Mouse (Mus musculus) intestine, embryonic 14.5 days (tissue): Measurements from ENCODE around the gene Pgpep1. TPM values are rescaled to one million over a fixed set of nuclear protein-coding genes. Genes with fewer than 3 reads are reported as not detected.

Experiments
- ATAC-seq: fragments of 200-750 bp; cut with Nextera tagmentation; replicated peaks from 2 replicates; pipeline ENCODE4 v1.8.0; 2017; ENCODE audit warnings: low read depth, moderate number of reproducible peaks, moderate TSS enrichment, moderate library complexity; ENCODE audit not compliant: low FRiP score, low TSS enrichment
- DNase-seq: peaks from one replicate; pipeline ENCODE4 v3.0.0-alpha.2; 2018; ENCODE audit warnings: low spot score
- H3K27ac ChIP-seq: fragments of 300-500 bp; sonication (generic); 2 replicates; pipeline ENCODE4 v1.5.1; 2014; ENCODE audit warnings: low read depth, mild to moderate bottlenecking, control low read depth
- H3K27me3 ChIP-seq: fragments of 300-500 bp; sonication (generic); replicated peaks from 2 replicates; pipeline ENCODE4 v1.6.1; 2014; ENCODE audit warnings: low read length, control low read depth; ENCODE audit not compliant: control insufficient read depth, insufficient read depth
- H3K36me3 ChIP-seq: fragments of 300-500 bp; sonication (generic); 2 replicates; pipeline ENCODE4 v1.6.1; 2014; ENCODE audit warnings: low read length, control low read depth; ENCODE audit not compliant: control insufficient read depth, insufficient read depth
- H3K4me1 ChIP-seq: fragments of 300-500 bp; sonication (generic); replicated peaks from 2 replicates; pipeline ENCODE4 v1.6.1; 2014; ENCODE audit warnings: low read length, control low read depth, mixed read lengths; ENCODE audit not compliant: control insufficient read depth, insufficient read depth
- H3K4me2 ChIP-seq: fragments of 300-500 bp; sonication (generic); 2 replicates; pipeline ENCODE4 v1.6.1; 2014; ENCODE audit warnings: low read length
- H3K4me3 ChIP-seq: fragments of 300-500 bp; sonication (generic); 2 replicates; pipeline ENCODE4 v1.5.1; 2014; ENCODE audit warnings: low read depth, low read length, control low read depth, mixed read lengths
- H3K9ac ChIP-seq: fragments of 300-500 bp; sonication (generic); 2 replicates; pipeline ENCODE4 v1.6.1; 2014; ENCODE audit warnings: mild to moderate bottlenecking, low read length
- H3K9me3 ChIP-seq: fragments of 300-500 bp; sonication (generic); 2 replicates; pipeline ENCODE4 v1.6.1; 2016; ENCODE audit warnings: low read length, control low read depth; ENCODE audit not compliant: control insufficient read depth
- WGBS: fragments of 180-500 bp; shearing (Covaris S2); extraction: QIAGEN DNeasy Blood & Tissue Kit; methylation state at CpG from one replicate; pipeline ENCODE4 v1.1.7; 2014; 5-methylcytosine and 5-hydroxymethylcytosine counted together
- polyA plus RNA-seq: library from polyadenylated mRNA; unstranded; fragments of >200 nt; fragmentation: Nextera tagmentation; extraction: Ambion mirVana; gene quantifications from 2 replicates; pipeline ENCODE4 v1.2.1, GENCODE M21; 2014

The Pgpep1 gene
- polyA plus RNA-seq, 1 experiment from 2014 or later: 65.9 TPM

DNA sequence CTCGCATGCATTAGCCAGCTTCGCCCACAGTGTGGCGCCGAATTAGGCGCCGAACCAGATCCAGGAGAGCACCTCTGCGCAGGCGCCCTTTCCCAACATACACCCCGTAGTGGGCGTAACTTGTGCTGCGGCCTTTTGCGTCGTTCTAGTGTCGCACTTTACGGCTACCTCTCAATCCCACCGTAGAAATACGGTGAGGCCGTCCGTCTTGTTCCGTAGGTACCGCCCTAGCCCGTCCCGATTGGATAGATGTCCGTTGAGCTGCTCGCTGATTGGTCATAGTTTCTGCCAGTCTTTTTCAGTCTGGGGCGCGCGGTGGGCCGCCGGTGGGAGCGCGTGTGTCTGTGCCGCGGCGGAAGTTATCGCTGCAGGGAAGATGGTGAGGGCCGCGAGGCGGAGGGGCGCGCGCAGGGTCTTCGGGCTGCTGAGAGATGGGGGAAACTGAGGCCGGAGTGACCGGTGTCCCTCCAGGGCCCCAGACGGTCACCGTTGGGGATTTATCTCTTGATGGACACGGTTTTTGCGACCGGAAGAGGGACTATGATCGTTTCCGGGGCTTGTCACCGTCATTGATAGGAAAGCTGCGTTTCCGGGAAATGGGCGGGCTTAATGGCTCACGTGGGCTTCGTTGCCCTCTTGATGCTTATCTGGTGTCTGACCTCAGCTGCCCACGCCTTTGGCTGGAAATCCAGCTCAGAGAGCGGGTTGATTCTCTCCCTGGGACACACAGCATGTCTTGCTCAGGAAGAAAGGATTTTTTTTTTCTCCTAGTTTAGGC, 13.1 kb upstream of the Pgpep1 start, which contains the start of gene Lsm4:
Lsm4 (plus strand) TSS at position 170 of the 778 bp plus-strand sequence.
- ATAC-seq (peak; percentile 98), DNase-seq (peak; percentile 100)
- peak within 1 kb of the TSS; percentile 66 for H3K9ac ChIP-seq
- H3K27ac ChIP-seq: peak within 1 kb of the TSS; percentile 93
- peak within 1 kb of the TSS; percentile 53 for H3K4me3 ChIP-seq
- H3K4me1 ChIP-seq: peaks cover 19% of the 10 kb centered on the region
- under 1% methylated on average over 60 of the region's 60 CpGs for WGBS
- peak within 1 kb of the TSS; percentile 73 for H3K4me2 ChIP-seq
- no peaks in the 10 kb centered on the region for H3K27me3 ChIP-seq
- peaks cover 18% of the 10 kb centered on the region for H3K36me3 ChIP-seq
- no peaks in the 10 kb centered on the region for H3K9me3 ChIP-seq

DNA sequence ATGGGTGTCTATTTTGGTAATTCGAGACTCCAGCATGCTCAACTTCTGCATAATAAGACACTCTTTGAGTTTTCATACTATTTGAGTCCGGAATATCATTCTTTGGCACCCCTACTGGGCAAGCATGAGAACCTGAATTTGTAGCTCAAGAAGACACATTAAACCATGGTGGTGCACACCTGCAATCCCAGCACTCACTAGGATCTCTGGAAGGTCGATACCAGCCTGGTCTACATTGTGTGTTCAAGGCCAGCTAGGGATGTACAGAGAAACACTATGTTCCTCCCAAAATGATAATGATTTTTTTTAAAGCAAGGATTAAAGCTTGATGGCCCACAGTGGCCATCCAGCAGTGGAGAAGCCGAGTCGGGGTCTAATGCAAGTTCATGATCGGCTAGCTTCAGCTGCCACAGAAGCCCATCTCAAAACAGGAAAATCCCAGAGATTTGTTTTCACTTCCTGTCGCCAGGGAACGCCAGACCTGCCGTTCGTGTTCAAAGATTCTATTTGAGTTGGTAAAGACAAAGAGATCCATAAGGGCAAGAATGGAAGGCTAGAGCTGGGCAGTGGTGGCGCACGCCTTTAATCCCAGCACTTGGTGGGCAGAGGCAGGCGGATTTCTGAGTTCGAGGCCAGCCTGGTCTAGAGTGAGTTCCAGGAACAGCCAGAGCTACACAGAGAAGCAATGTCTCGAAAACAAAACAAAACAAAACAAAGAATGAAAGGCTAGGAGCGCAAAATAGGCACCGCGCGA, 12.3 kb upstream of the Pgpep1 start:
- WGBS: 38% methylated on average over 19 of the region's 19 CpGs
- H3K9ac ChIP-seq: peak overlapping the region; percentile 53
- no peaks in the 10 kb centered on the region for H3K27me3 ChIP-seq
- peak overlapping the region; percentile 60 for H3K4me2 ChIP-seq
- peaks cover 11% of the 10 kb centered on the region for H3K36me3 ChIP-seq
- DNase-seq: no peak
- H3K4me3 ChIP-seq: peak overlapping the region; percentile 53
- H3K4me1 ChIP-seq: peaks cover 19% of the 10 kb centered on the region
- peak; percentile 39 for ATAC-seq
- peak overlapping the region; percentile 93 for H3K27ac ChIP-seq
- no peaks in the 10 kb centered on the region for H3K9me3 ChIP-seq

GRCm38 (mm10) chr8:70671615-70672324, 11.6 kb upstream of the Pgpep1 start:
- DNase-seq (no peak), ATAC-seq (no peak)
- no peak overlapping the region for H3K4me3 ChIP-seq
- H3K4me2 ChIP-seq: no peak overlapping the region
- no peak overlapping the region for H3K27ac ChIP-seq
- H3K36me3 ChIP-seq: peaks cover 4% of the 10 kb centered on the region; the same call in 1 of the 2 replicates
- H3K9me3 ChIP-seq: no peaks in the 10 kb centered on the region
- peaks cover 19% of the 10 kb centered on the region for H3K4me1 ChIP-seq
- H3K9ac ChIP-seq: no peak overlapping the region
- 71% methylated on average over 10 of the region's 10 CpGs for WGBS
- no peaks in the 10 kb centered on the region for H3K27me3 ChIP-seq

GRCm38 (mm10) chr8:70667071-70667470, 6.9 kb upstream of the Pgpep1 start:
- Histone ChIP-seq H3K4me1 (0 out of 2 replicates have a peak, but pooled peaks cover under 1% of the 10 kb centered on the region), H3K36me3 (no peaks in the 10 kb centered on the region), H3K27me3 (no peaks in the 10 kb centered on the region), H3K9ac (no peak overlapping the region), H3K9me3 (no peaks in the 10 kb centered on the region), H3K27ac (no peak overlapping the region), H3K4me2 (no peak overlapping the region), H3K4me3 (no peak overlapping the region)
- DNase-seq (no peak), ATAC-seq (no peak)
- 73% methylated on average over 5 of the region's 5 CpGs for WGBS

DNA sequence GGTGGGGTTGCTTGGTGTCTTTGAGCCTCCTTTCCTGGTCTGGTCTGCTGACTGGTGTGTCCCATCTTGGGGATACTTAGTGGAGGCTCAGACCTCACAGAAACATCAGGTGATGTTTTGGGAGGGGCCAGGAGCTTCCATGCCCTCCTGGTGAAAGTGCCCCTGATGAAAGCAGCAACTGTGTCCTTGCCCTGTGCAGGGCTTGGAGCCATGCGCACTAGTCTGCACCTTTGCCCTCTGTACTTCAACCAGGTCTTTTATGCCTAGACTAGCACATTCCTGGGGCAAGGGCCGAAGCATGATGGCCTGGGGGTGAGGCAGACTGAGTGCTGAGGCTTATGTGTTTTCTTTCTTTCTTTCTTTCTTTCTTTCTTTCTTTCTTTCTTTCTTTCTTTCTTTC, 5.4 kb upstream of the Pgpep1 start:
- Histone ChIP-seq H3K27ac (no peak overlapping the region), H3K9ac (no peak overlapping the region), H3K4me1 (peaks cover under 1% of the 10 kb centered on the region; the same call in 1 of the 2 replicates), H3K4me2 (no peak overlapping the region), H3K4me3 (no peak overlapping the region), H3K36me3 (no peaks in the 10 kb centered on the region), H3K9me3 (no peaks in the 10 kb centered on the region), H3K27me3 (no peaks in the 10 kb centered on the region)
- 63% methylated on average over 2 of the region's 2 CpGs for WGBS
- ATAC-seq (no peak), DNase-seq (no peak)

GRCm38 (mm10) chr8:70664631-70665030, 4.4 kb upstream of the Pgpep1 start:
- H3K4me3 ChIP-seq: no peak overlapping the region
- 88% methylated on average over 3 of the region's 3 CpGs for WGBS
- DNase-seq (no peak), ATAC-seq (no peak)
- H3K27ac ChIP-seq: no peak overlapping the region
- H3K9me3 ChIP-seq: no peaks in the 10 kb centered on the region
- no peak overlapping the region for H3K4me2 ChIP-seq
- H3K36me3 ChIP-seq: no peaks in the 10 kb centered on the region
- no peaks in the 10 kb centered on the region for H3K27me3 ChIP-seq
- peaks cover 5% of the 10 kb centered on the region; the same call in 1 of the 2 replicates for H3K4me1 ChIP-seq
- no peak overlapping the region for H3K9ac ChIP-seq

DNA sequence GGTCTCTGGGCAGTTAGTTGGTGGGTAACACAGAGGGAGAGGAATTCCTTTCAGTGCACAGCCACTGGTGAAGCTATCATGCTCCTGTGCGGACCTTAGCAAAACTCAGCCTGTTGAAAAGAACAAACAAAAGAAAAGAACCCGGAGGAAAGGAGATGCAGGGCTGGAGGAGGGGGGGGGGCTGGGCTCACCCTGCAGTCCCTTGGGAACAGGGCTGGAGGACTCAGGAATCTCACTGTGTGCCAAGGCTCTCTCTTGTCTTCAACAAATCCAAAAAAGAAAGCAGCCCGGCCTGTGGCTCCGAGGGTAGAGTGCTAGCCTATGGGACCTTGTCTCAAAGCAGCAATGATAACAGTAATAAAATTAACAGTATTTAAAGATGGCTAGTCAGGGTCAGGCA, 3.5 kb upstream of the Pgpep1 start:
- no peaks in the 10 kb centered on the region for H3K27me3 ChIP-seq
- H3K9ac ChIP-seq: no peak overlapping the region
- 49% methylated on average over 4 of the region's 4 CpGs for WGBS
- H3K36me3 ChIP-seq: no peaks in the 10 kb centered on the region
- no peaks in the 10 kb centered on the region for H3K9me3 ChIP-seq
- H3K4me2 ChIP-seq: no peak overlapping the region
- no peak overlapping the region for H3K4me3 ChIP-seq
- DNase-seq (no peak), ATAC-seq (no peak)
- no peak overlapping the region for H3K27ac ChIP-seq
- H3K4me1 ChIP-seq: peaks cover 8% of the 10 kb centered on the region

DNA sequence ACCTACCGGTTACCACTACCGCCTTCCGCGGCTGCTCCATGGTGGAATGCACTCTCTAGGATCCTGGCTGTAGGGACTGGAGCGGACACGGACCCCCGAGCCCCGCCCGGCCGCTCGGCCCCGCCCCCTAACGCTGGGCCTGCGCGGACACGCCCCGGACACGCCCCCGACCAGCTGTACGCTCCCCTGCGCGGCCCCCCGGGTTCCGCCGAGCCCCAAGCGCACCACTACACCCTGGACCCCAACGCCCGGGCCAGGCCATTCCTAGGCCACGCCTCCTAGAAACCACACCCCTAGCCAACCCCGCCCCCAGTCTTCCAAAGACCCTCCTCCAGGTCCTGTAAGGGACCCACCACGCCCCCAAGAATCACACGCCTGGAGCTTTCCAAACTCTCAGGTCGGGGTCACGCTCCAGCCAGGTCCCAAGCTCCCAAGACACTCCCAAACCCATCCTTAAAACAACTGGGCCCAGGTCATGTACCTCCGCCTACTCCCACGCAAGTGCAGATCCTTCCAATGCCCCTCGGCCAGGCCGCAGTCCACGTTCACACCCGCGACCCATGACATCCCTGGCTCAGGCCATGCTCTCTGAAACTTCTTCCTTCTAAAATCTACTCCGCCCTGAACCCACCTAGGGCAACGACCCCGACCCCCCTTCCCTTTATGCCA, 450 bp downstream of the Pgpep1 start:
- H3K36me3 ChIP-seq: peaks cover 29% of the 10 kb centered on the region
- WGBS: 1% methylated on average over 44 of the region's 44 CpGs
- no peaks in the 10 kb centered on the region for H3K9me3 ChIP-seq
- H3K27me3 ChIP-seq: no peaks in the 10 kb centered on the region
- peak overlapping the region; percentile 78 for H3K4me3 ChIP-seq
- H3K9ac ChIP-seq: peak overlapping the region; percentile 75
- peaks cover 18% of the 10 kb centered on the region for H3K4me1 ChIP-seq
- ATAC-seq (peak; percentile 97), DNase-seq (peak; percentile 99)
- peak overlapping the region; percentile 62 for H3K27ac ChIP-seq
- peak overlapping the region; percentile 97 for H3K4me2 ChIP-seq
